Mouse (Mus musculus): ENCODE data around the gene Tlx2. TPM values are rescaled to one million over a fixed set of nuclear protein-coding genes. Genes with fewer than 3 reads are reported as not detected.

Tlx2 gene
- not detected in 2 replicates for polyA plus RNA-seq (2015; fragmentation: Nextera tagmentation; extraction: Ambion mirVana)

GRCm38 (mm10) chr6:83070247-83070310 lies at the start of gene Tlx2:
Tlx2 (minus strand) TSS chr6:83070293.

GRCm38 (mm10) chr6:83115011-83115671 lies 45.0 kb upstream of the Tlx2 start, which contains the start of gene Mogs:
Mogs (plus strand) TSS chr6:83115496.

GRCm38 (mm10) chr6:83108762-83109668 lies 38.9 kb upstream of the Tlx2 start, which contains the start of gene Mrpl53:
Mrpl53 (plus strand) TSS chr6:83109040.

GRCm38 (mm10) chr6:83101316-83101687 lies 31.2 kb upstream of the Tlx2 start, which contains the start of the genes Ccdc142 and Gm42688:
Ccdc142 (plus strand) TSS chr6:83101601.
Gm42688 (plus strand) TSS chr6:83101617.

GRCm38 (mm10) chr6:83086121-83087035 lies 16.3 kb upstream of the Tlx2 start, which contains the start of gene Lbx2:
Lbx2 (plus strand) TSS chr6:83086367.

GRCm38 (mm10) chr6:83077630-83078323 lies 7.7 kb upstream of the Tlx2 start, which contains the start of gene Pcgf1:
Pcgf1 (plus strand) TSS chr6:83077869.

GRCm38 (mm10) chr6:83057790-83058189 lies 12.3 kb downstream of the Tlx2 start, which contains the start of gene Dqx1:
Dqx1 (plus strand) TSS chr6:83057844.

GRCm38 (mm10) chr6:83054871-83055431 lies 15.1 kb downstream of the Tlx2 start, which contains the start of gene Htra2:
Htra2 (minus strand) TSS chr6:83055273.

GRCm38 (mm10) chr6:83054074-83054851 lies 15.8 kb downstream of the Tlx2 start, which contains the start of gene Aup1:
Aup1 (plus strand) TSS chr6:83054521.

GRCm38 (mm10) chr6:83033249-83034185 lies 36.6 kb downstream of the Tlx2 start, which contains the start of the genes Dok1 and Loxl3:
Dok1 (minus strand) TSS chr6:83033471.
Loxl3 (plus strand) TSS chr6:83034173.

MicroRNA genes within 50 kb of the gene (microRNA counts, 519-probe panel; counts per million panel counts)
- 88.3 counts per million for microRNA mmu-miR-3470a+mmu-miR-3470b

Other genes with a start within 250 kb of the Tlx2 start
- gene Sema4f, start 130.5 kb downstream of the Tlx2 start, polyA plus RNA-seq (2015; fragmentation: Nextera tagmentation; extraction: Ambion mirVana): 0.36 and 0.43 TPM in 2 replicates
- 15.5 and 16.1 TPM in 2 replicates for gene M1ap, start 123.4 kb downstream of the Tlx2 start, polyA plus RNA-seq (2015; fragmentation: Nextera tagmentation; extraction: Ambion mirVana)
- gene Dok1, start 36.8 kb downstream of the Tlx2 start, polyA plus RNA-seq (2015; fragmentation: Nextera tagmentation; extraction: Ambion mirVana): 26.3 and 28.2 TPM in 2 replicates
- gene Loxl3, start 36.1 kb downstream of the Tlx2 start, polyA plus RNA-seq (2015; fragmentation: Nextera tagmentation; extraction: Ambion mirVana): 1.8 and 3.1 TPM in 2 replicates
- 193 and 196 TPM in 2 replicates for gene Aup1, start 15.8 kb downstream of the Tlx2 start, polyA plus RNA-seq (2015; fragmentation: Nextera tagmentation; extraction: Ambion mirVana)
- gene Htra2, start 15.0 kb downstream of the Tlx2 start, polyA plus RNA-seq (2015; fragmentation: Nextera tagmentation; extraction: Ambion mirVana): 114 and 124 TPM in 2 replicates
- 0.59 and 0.73 TPM in 2 replicates for gene Dqx1, start 12.4 kb downstream of the Tlx2 start, polyA plus RNA-seq (2015; fragmentation: Nextera tagmentation; extraction: Ambion mirVana)
- 23.5 and 25.1 TPM in 2 replicates for gene Pcgf1, start 7.6 kb upstream of the Tlx2 start, polyA plus RNA-seq (2015; fragmentation: Nextera tagmentation; extraction: Ambion mirVana)
- gene Lbx2, start 16.1 kb upstream of the Tlx2 start, polyA plus RNA-seq (2015; fragmentation: Nextera tagmentation; extraction: Ambion mirVana): 0.51 and 1.0 TPM in 2 replicates
- 1.6 and 2.2 TPM in 2 replicates for gene Ccdc142, start 31.3 kb upstream of the Tlx2 start, polyA plus RNA-seq (2015; fragmentation: Nextera tagmentation; extraction: Ambion mirVana)
- 1.4 and 2.5 TPM in 2 replicates for gene Gm42688, start 31.3 kb upstream of the Tlx2 start, polyA plus RNA-seq (2015; fragmentation: Nextera tagmentation; extraction: Ambion mirVana)
- 78.0 and 87.2 TPM in 2 replicates for gene Mrpl53, start 38.7 kb upstream of the Tlx2 start, polyA plus RNA-seq (2015; fragmentation: Nextera tagmentation; extraction: Ambion mirVana)
- 32.6 and 33.7 TPM in 2 replicates for gene Mogs, start 45.2 kb upstream of the Tlx2 start, polyA plus RNA-seq (2015; fragmentation: Nextera tagmentation; extraction: Ambion mirVana)
- 36.8 and 44.2 TPM in 2 replicates for gene Wbp1, start 51.3 kb upstream of the Tlx2 start, polyA plus RNA-seq (2015; fragmentation: Nextera tagmentation; extraction: Ambion mirVana)
- 8.7 and 10.1 TPM in 2 replicates for gene Ino80b, start 55.1 kb upstream of the Tlx2 start, polyA plus RNA-seq (2015; fragmentation: Nextera tagmentation; extraction: Ambion mirVana)
- 3.6 and 3.9 TPM in 2 replicates for gene Rtkn, start 65.2 kb upstream of the Tlx2 start, polyA plus RNA-seq (2015; fragmentation: Nextera tagmentation; extraction: Ambion mirVana)
- 0.40 and 0.43 TPM in 2 replicates for gene Wdr54, start 86.1 kb upstream of the Tlx2 start, polyA plus RNA-seq (2015; fragmentation: Nextera tagmentation; extraction: Ambion mirVana)
- gene 1700003E16Rik, start 86.1 kb upstream of the Tlx2 start, polyA plus RNA-seq (2015; fragmentation: Nextera tagmentation; extraction: Ambion mirVana): 0.10 and 0.11 TPM in 2 replicates
- 25.0 and 30.5 TPM in 2 replicates for gene Dctn1, start 95.6 kb upstream of the Tlx2 start, polyA plus RNA-seq (2015; fragmentation: Nextera tagmentation; extraction: Ambion mirVana)
- gene Slc4a5, start 149.5 kb upstream of the Tlx2 start, polyA plus RNA-seq (2015; fragmentation: Nextera tagmentation; extraction: Ambion mirVana): 0.07 and 0.11 TPM in 2 replicates

All from spleen, postnatal 0 days (tissue).